Comparison of ENCODE assay signal across 12 mouse cellular contexts in the genomic region with DNA sequence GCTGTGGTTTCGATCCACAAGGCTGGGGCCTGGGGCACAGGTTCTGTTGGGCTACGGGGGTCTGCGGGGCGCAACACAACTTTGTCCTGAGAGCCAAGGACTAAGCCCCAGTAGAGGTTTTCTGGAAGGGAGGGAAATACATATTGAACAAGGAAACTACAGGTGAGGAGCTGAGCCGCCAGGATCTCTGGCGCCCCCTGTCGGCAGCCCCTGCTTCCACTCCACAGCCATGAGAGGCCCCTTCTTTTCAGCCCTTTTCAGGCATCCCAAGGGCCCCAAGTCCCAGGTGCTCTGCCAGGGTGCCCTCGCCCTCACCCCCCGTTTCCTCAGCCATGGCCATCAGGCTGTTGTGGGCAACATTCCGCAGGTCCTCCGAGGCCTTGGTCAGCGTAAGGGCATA. TPM values are rescaled to one million over a fixed set of nuclear protein-coding genes. Genes with fewer than 3 reads are reported as not detected.
A peak's percentile ranks its signal among the peaks of the same experiment; 100 is the strongest.
DNase-seq lines count a peak whose midpoint lies in the region.
"Not testable (repeated sequence)": the region's sequence is repeated elsewhere in the genome, so short reads cannot be mapped to it uniquely, and the experiment has no call there.
"Had no signal": no experiment of that assay in that cellular context is flagged by ENCODE, and none has a peak within 500 bp of the region (broad histone marks: within the 10 kb centered on the region; RNA-seq: fewer than 3 reads in every experiment).

No protein-coding gene starts in this region.

- H3K36me3 ChIP-seq in ES-E14 (ENCODE audit: control insufficient read depth, insufficient read depth, low read length, poor library complexity, severe bottlenecking); embryonic facial prominence, embryonic 10.5 days (replicated peaks): not testable (repeated sequence)

- not testable (repeated sequence) for H3K9ac ChIP-seq in ES-E14 (ENCODE audit: insufficient read depth, low read depth, low read length, poor library complexity, severe bottlenecking)

- H3K27me3 ChIP-seq in embryonic facial prominence, embryonic 10.5 days (replicated peaks; ENCODE audit: low read depth, poor library complexity, severe bottlenecking) = not testable (repeated sequence)

- H3K9me3 ChIP-seq in ES-E14 (ENCODE audit: control insufficient read depth, insufficient read depth, low read depth, low read length); embryonic facial prominence, embryonic 10.5 days: not testable (repeated sequence)

- in situ Hi-C loops in ES-E14 (cut with MboI; ENCODE audit: low sequenced_read_pairs in 2 of 2, unreplicated experiment in 2 of 2) = not testable (repeated sequence)

- peak; percentile 40 for DNase-seq in ES-E14 (ENCODE audit: low read depth, low spot score)
- DNase-seq in brain, adult 2 months (ENCODE audit: low read depth, low spot score) = peak; percentile 30
- peak; percentile 54 for DNase-seq in embryonic facial prominence, embryonic 10.5 days (ENCODE audit: low spot score)
- DNase-seq in heart, postnatal 14 days = peak; percentile 58 to 62
- DNase-seq in layer of hippocampus, adult 9-11 months = peak; percentile 19
- DNase-seq in lung, postnatal 14 days = peak; percentile 37
- DNase-seq in right cerebral cortex, postnatal 14 days = peak; percentile 42
- DNase-seq in urinary bladder, postnatal 14 days (ENCODE audit: low spot score) = peak; percentile 35

- intact Hi-C loops in heart, postnatal 14 days (cut with DNase I) = loop anchor here (5.0 kb wide), 2 partner anchors 81 to 161 kb away; no protein-coding TSS in a partner anchor

- not testable (repeated sequence) for H3K4me3 ChIP-seq in ES-E14 (ENCODE audit: insufficient read depth in 1 of 2, low read depth in 1 of 2, low read length in 2 of 2, poor library complexity in 1 of 2, severe bottlenecking in 1 of 2); embryonic facial prominence, embryonic 10.5 days

- H3K4me1 ChIP-seq in ES-E14 (ENCODE audit: control insufficient read depth in 2 of 2, insufficient read depth in 2 of 2, low read length in 2 of 2, poor library complexity in 1 of 2); embryonic facial prominence, embryonic 10.5 days: not testable (repeated sequence)

- WGBS in embryonic facial prominence, embryonic 10.5 days = 57% methylated on average over 12 of the region's 12 CpGs

- not testable (repeated sequence) for H3K27ac ChIP-seq in ES-E14 (ENCODE audit: insufficient read depth, low read depth, low read length, poor library complexity, severe bottlenecking); embryonic facial prominence, embryonic 10.5 days (replicated peaks)

RNA-seq across cellular contexts. Expression of gene Cyp21a1, which starts 9.4 kb away (rescaled TPM):
- 0.27 and 0.32 TPM in 2 replicates for total RNA-seq in ES-E14 (2012; rRNA removed)
- not detected in 2 replicates for polyA plus RNA-seq in embryonic facial prominence, embryonic 10.5 days (2016; fragmentation: Nextera tagmentation; extraction: Ambion mirVana)
- not detected for total RNA-seq in heart, postnatal 14 days (2021)
- polyA plus RNA-seq: hindbrain, embryonic 12.5 days; liver, embryonic 12.5 days; midbrain, embryonic 15.5 days; urinary bladder, adult 2 months had no signal

RNA-seq across cellular contexts. Expression of gene Stk19, which starts 23.0 kb away (rescaled TPM):
- total RNA-seq in ES-E14 (2012; rRNA removed) = 29.1 and 32.6 TPM in 2 replicates
- 24.6 and 26.4 TPM in 2 replicates for polyA plus RNA-seq in embryonic facial prominence, embryonic 10.5 days (2016; fragmentation: Nextera tagmentation; extraction: Ambion mirVana)
- 10 to 100 TPM; 10.7 to 13.5 TPM for total RNA-seq in heart, postnatal 14 days (2021)

RNA-seq across cellular contexts. Expression of gene Dxo, which starts 23.1 kb away (rescaled TPM):
- total RNA-seq in ES-E14 (2012; rRNA removed) = 39.0 and 45.2 TPM in 2 replicates
- 78.1 and 88.8 TPM in 2 replicates for polyA plus RNA-seq in embryonic facial prominence, embryonic 10.5 days (2016; fragmentation: Nextera tagmentation; extraction: Ambion mirVana)
- 10 to 100 TPM; 17.5 to 18.2 TPM for total RNA-seq in heart, postnatal 14 days (2021)

RNA-seq across cellular contexts. Expression of gene Skiv2l, which starts 36.3 kb away (rescaled TPM):
- 40.5 and 66.0 TPM in 2 replicates for total RNA-seq in ES-E14 (2012; rRNA removed)
- 57.1 and 57.3 TPM in 2 replicates for polyA plus RNA-seq in embryonic facial prominence, embryonic 10.5 days (2016; fragmentation: Nextera tagmentation; extraction: Ambion mirVana)
- 10 to 100 TPM; 25.0 to 25.4 TPM for total RNA-seq in heart, postnatal 14 days (2021)

RNA-seq across cellular contexts. Expression of gene Nelfe, which starts 36.4 kb away (rescaled TPM):
- 50.2 and 63.4 TPM in 2 replicates for total RNA-seq in ES-E14 (2012; rRNA removed)
- 129 and 144 TPM in 2 replicates for polyA plus RNA-seq in embryonic facial prominence, embryonic 10.5 days (2016; fragmentation: Nextera tagmentation; extraction: Ambion mirVana)
- total RNA-seq in heart, postnatal 14 days (2021) = 10 to 100 TPM; 13.1 to 15.5 TPM
